ENCODE assay signal across 25 mouse cellular contexts in the genomic region with DNA sequence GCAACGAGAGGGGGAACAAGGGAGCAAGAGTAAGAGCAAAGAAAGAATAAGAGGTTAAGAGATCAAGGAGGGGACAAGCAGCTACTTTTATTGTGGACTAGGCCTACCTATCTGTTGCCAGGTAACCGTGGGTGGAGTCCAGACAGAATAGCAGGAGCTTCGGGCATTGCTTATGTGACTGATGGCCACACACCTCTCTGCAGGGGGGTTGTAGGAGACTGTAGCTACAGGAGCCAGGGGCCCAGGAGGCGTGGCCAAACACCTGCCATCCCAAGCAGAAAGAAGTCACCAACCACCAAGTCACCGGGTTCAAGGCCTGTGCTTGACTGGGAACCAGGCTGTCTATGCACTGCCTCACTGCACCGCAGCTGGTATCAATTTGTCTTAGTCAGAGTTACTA.
A peak's percentile ranks its signal among the peaks of the same experiment; 100 is the strongest.
DNase-seq lines count a peak whose midpoint lies in the region; ATAC-seq lines count a peak whose summit lies in the region.
"Had no signal": no experiment of that assay in that cellular context is flagged by ENCODE, and none has a peak within 500 bp of the region (broad histone marks: within the 10 kb centered on the region; RNA-seq: fewer than 3 reads in every experiment).

No protein-coding gene starts in this region.

- no peaks in the 10 kb centered on the region for H3K4me1 ChIP-seq in hindbrain, embryonic 12.5 days
- no peaks in the 10 kb centered on the region for H3K4me1 ChIP-seq in hindbrain, embryonic 13.5 days (replicated peaks)
- H3K4me1 ChIP-seq in kidney, embryonic 14.5 days (ENCODE audit: control insufficient read depth, insufficient read depth, low read length), result no peaks in the 10 kb centered on the region
- H3K4me1 ChIP-seq: embryonic facial prominence, embryonic 12.5 days; kidney, embryonic 15.5 days; midbrain, embryonic 10.5 days; stomach, embryonic 15.5 days had no signal

- H3K4me2 ChIP-seq in hindbrain, embryonic 12.5 days (replicated peaks), result no peak overlapping the region
- no peak overlapping the region for H3K4me2 ChIP-seq in hindbrain, embryonic 13.5 days
- H3K4me2 ChIP-seq in kidney, embryonic 14.5 days (replicated peaks; ENCODE audit: low read depth, low read length), result no peak overlapping the region
- H3K4me2 ChIP-seq: embryonic facial prominence, embryonic 12.5 days; kidney, embryonic 15.5 days; lung, embryonic 14.5 days; stomach, embryonic 15.5 days had no signal

- ATAC-seq in hindbrain, embryonic 12.5 days (ENCODE audit: low FRiP score), result peak; percentile 38; the same call in 1 of the 2 replicates
- no peak for ATAC-seq in hindbrain, embryonic 13.5 days (ENCODE audit: low FRiP score)
- ATAC-seq in kidney, embryonic 14.5 days (ENCODE audit: low FRiP score, low TSS enrichment), result no peak
- ATAC-seq: forebrain, embryonic 16.5 days; intestine, postnatal 0 days had no signal

- no peaks in the 10 kb centered on the region for H3K27me3 ChIP-seq in hindbrain, embryonic 12.5 days
- H3K27me3 ChIP-seq in hindbrain, embryonic 13.5 days, result peaks cover 8% of the 10 kb centered on the region; the same call in 1 of the 2 replicates
- no peaks in the 10 kb centered on the region for H3K27me3 ChIP-seq in kidney, embryonic 14.5 days (ENCODE audit: control insufficient read depth, insufficient read depth, low read length)
- H3K27me3 ChIP-seq: CH12.LX; embryonic facial prominence, embryonic 12.5 days; kidney, embryonic 15.5 days; stomach, embryonic 15.5 days had no signal

- no peaks in the 10 kb centered on the region for H3K9me3 ChIP-seq in hindbrain, embryonic 12.5 days (replicated peaks)
- no peaks in the 10 kb centered on the region for H3K9me3 ChIP-seq in hindbrain, embryonic 13.5 days
- H3K9me3 ChIP-seq in kidney, embryonic 14.5 days (ENCODE audit: control insufficient read depth, low read length), result no peaks in the 10 kb centered on the region
- H3K9me3 ChIP-seq: embryonic facial prominence, embryonic 12.5 days; hindbrain, embryonic 10.5 days; kidney, embryonic 15.5 days; midbrain, embryonic 10.5 days; stomach, embryonic 15.5 days had no signal

- no peak overlapping the region for H3K9ac ChIP-seq in hindbrain, embryonic 12.5 days
- no peak overlapping the region for H3K9ac ChIP-seq in hindbrain, embryonic 13.5 days
- no peak overlapping the region for H3K9ac ChIP-seq in kidney, embryonic 14.5 days (ENCODE audit: low read depth, low read length)
- H3K9ac ChIP-seq: embryonic facial prominence, embryonic 12.5 days; kidney, embryonic 15.5 days; liver, embryonic 14.5 days; lung, embryonic 14.5 days; stomach, embryonic 15.5 days had no signal

- DNase-seq in A20 (ENCODE audit: low read depth, low spot score), result peak; percentile 48
- DNase-seq in ES-CJ7 (ENCODE audit: low read depth, low spot score), result peak; percentile 95
- peak; percentile 93 for DNase-seq in ZHBTc4 (ENCODE audit: low read depth, low spot score)
- no peak for DNase-seq in neural tube, embryonic 10.5 days (ENCODE audit: extremely low spot score, low spot score)
- DNase-seq: adrenal gland, postnatal 25 days; cerebellum, adult 11-12 months; cerebellum, adult 9-11 months; heart, postnatal 14 days; liver; retina, postnatal 1 day; right cerebral cortex, postnatal 14 days; thymus, postnatal 14 days had no signal

- no peak overlapping the region for H3K4me3 ChIP-seq in hindbrain, embryonic 12.5 days
- no peak overlapping the region for H3K4me3 ChIP-seq in hindbrain, embryonic 13.5 days
- H3K4me3 ChIP-seq in kidney, embryonic 14.5 days (ENCODE audit: low read length), result no peak overlapping the region
- H3K4me3 ChIP-seq: embryonic facial prominence, embryonic 12.5 days; hindbrain, embryonic 10.5 days; kidney, embryonic 15.5 days; midbrain, embryonic 10.5 days; stomach, embryonic 15.5 days had no signal

- 58% methylated on average over 6 of the region's 6 CpGs for WGBS in hindbrain, embryonic 12.5 days
- 54% methylated on average over 6 of the region's 6 CpGs for WGBS in hindbrain, embryonic 13.5 days
- WGBS in kidney, embryonic 14.5 days, result 64% methylated on average over 6 of the region's 6 CpGs

- H3K27ac ChIP-seq in hindbrain, embryonic 12.5 days, result no peak overlapping the region
- H3K27ac ChIP-seq in hindbrain, embryonic 13.5 days, result no peak overlapping the region
- no peak overlapping the region for H3K27ac ChIP-seq in kidney, embryonic 14.5 days (ENCODE audit: low read depth, low read length)
- H3K27ac ChIP-seq: embryonic facial prominence, embryonic 12.5 days; hindbrain, embryonic 10.5 days; kidney, embryonic 15.5 days; liver, embryonic 14.5 days; midbrain, embryonic 10.5 days; stomach, embryonic 15.5 days had no signal

- H3K36me3 ChIP-seq in hindbrain, embryonic 12.5 days, result no peaks in the 10 kb centered on the region
- no peaks in the 10 kb centered on the region for H3K36me3 ChIP-seq in hindbrain, embryonic 13.5 days
- H3K36me3 ChIP-seq in kidney, embryonic 14.5 days (ENCODE audit: control insufficient read depth, insufficient read depth, low read length), result no peaks in the 10 kb centered on the region
- H3K36me3 ChIP-seq: embryonic facial prominence, embryonic 12.5 days; hindbrain, embryonic 10.5 days; kidney, embryonic 15.5 days; midbrain, embryonic 10.5 days; stomach, embryonic 15.5 days had no signal
